Mouse (Mus musculus): ENCODE measurements around the gene Spats2l. TPM values are rescaled to one million over a fixed set of nuclear protein-coding genes. Genes with fewer than 3 reads are reported as not detected.
A peak's percentile ranks its signal among the peaks of the same experiment; 100 is the strongest.

The Spats2l gene
- polyA plus RNA-seq, 1 experiment from 2014 or later = 64.0 TPM

GRCm38 (mm10) chr1:57833145-57833544 is 59.2 kb downstream of the Spats2l start:
- WGBS = 100% methylated on average over 2 of the region's 2 CpGs
- Histone ChIP-seq H3K36me3 (no peaks in the 10 kb centered on the region), H3K4me1 (replicated peaks) (peaks cover 4% of the 10 kb centered on the region), H3K4me3 (replicated peaks) (no peak overlapping the region), H3K27ac (no peak overlapping the region), H3K4me2 (replicated peaks) (no peak overlapping the region), H3K27me3 (no peaks in the 10 kb centered on the region), H3K9me3 (no peaks in the 10 kb centered on the region), H3K9ac (replicated peaks) (no peak overlapping the region)
- no peak for ATAC-seq

GRCm38 (mm10) chr1:57835128-57835527 is 61.2 kb downstream of the Spats2l start:
- 68% methylated on average over 7 of the region's 7 CpGs for WGBS
- H3K27me3 ChIP-seq = no peaks in the 10 kb centered on the region
- no peaks in the 10 kb centered on the region for H3K9me3 ChIP-seq
- H3K4me1 ChIP-seq (replicated peaks) = peaks cover 4% of the 10 kb centered on the region
- H3K9ac ChIP-seq (replicated peaks) = no peak overlapping the region
- no peak overlapping the region for H3K4me2 ChIP-seq (replicated peaks)
- H3K36me3 ChIP-seq = no peaks in the 10 kb centered on the region
- H3K27ac ChIP-seq = no peak overlapping the region
- no peak for ATAC-seq
- H3K4me3 ChIP-seq (replicated peaks) = no peak overlapping the region

GRCm38 (mm10) chr1:57836686-57837317 is 62.8 kb downstream of the Spats2l start:
- no peak for ATAC-seq
- 74% methylated on average over 5 of the region's 5 CpGs for WGBS

GRCm38 (mm10) chr1:57839863-57840262 is 65.9 kb downstream of the Spats2l start:
- ATAC-seq = no peak
- H3K27ac ChIP-seq = no peak overlapping the region
- H3K9ac ChIP-seq (replicated peaks) = no peak overlapping the region
- no peaks in the 10 kb centered on the region for H3K9me3 ChIP-seq
- no peaks in the 10 kb centered on the region; the same call in 1 of the 2 replicates for H3K4me1 ChIP-seq (replicated peaks)
- no peak overlapping the region for H3K4me3 ChIP-seq (replicated peaks)
- H3K4me2 ChIP-seq (replicated peaks) = no peak overlapping the region
- no peaks in the 10 kb centered on the region for H3K27me3 ChIP-seq
- no peaks in the 10 kb centered on the region for H3K36me3 ChIP-seq
- 91% methylated on average over 6 of the region's 6 CpGs for WGBS

More at GRCm38 (mm10) chr1:57836686-57837317, 62.8 kb downstream of the Spats2l start:
- Histone ChIP-seq H3K9ac (replicated peaks) (no peak overlapping the region), H3K27me3 (no peaks in the 10 kb centered on the region), H3K9me3 (no peaks in the 10 kb centered on the region), H3K27ac (no peak overlapping the region), H3K4me3 (replicated peaks) (no peak overlapping the region), H3K36me3 (no peaks in the 10 kb centered on the region), H3K4me2 (replicated peaks) (no peak overlapping the region), H3K4me1 (replicated peaks) (peaks cover 4% of the 10 kb centered on the region)

GRCm38 (mm10) chr1:57845054-57845722 is 71.2 kb downstream of the Spats2l start:
- no peaks in the 10 kb centered on the region for H3K36me3 ChIP-seq
- no peaks in the 10 kb centered on the region for H3K9me3 ChIP-seq
- no peak overlapping the region for H3K9ac ChIP-seq (replicated peaks)
- H3K4me2 ChIP-seq (replicated peaks) = no peak overlapping the region
- no peaks in the 10 kb centered on the region for H3K27me3 ChIP-seq
- H3K4me3 ChIP-seq (replicated peaks) = no peak overlapping the region
- peaks cover 44% of the 10 kb centered on the region for H3K4me1 ChIP-seq (replicated peaks)
- WGBS = 89% methylated on average over 9 of the region's 9 CpGs
- no peak for ATAC-seq
- H3K27ac ChIP-seq = no peak overlapping the region

- Histone ChIP-seq H3K27me3 (no peaks in the 10 kb centered on the region), H3K36me3 (no peaks in the 10 kb centered on the region), H3K9me3 (no peaks in the 10 kb centered on the region), H3K4me1 (replicated peaks) (peaks cover 53% of the 10 kb centered on the region), H3K4me3 (replicated peaks) (no peak overlapping the region), H3K27ac (peak overlapping the region; percentile 75), H3K4me2 (replicated peaks) (0 out of 2 replicates have a peak overlapping the region, but pooled peaks have one; percentile 10), H3K9ac (replicated peaks) (no peak overlapping the region)
- 11% methylated on average over 15 of the region's 15 CpGs for WGBS
- peak; percentile 93 for ATAC-seq
Measured at GRCm38 (mm10) chr1:57846856-57847698, 73.1 kb downstream of the Spats2l start.

GRCm38 (mm10) chr1:57849087-57849486 is 75.1 kb downstream of the Spats2l start:
- 87% methylated on average over 4 of the region's 4 CpGs for WGBS
- Histone ChIP-seq H3K27me3 (no peaks in the 10 kb centered on the region), H3K36me3 (no peaks in the 10 kb centered on the region), H3K4me3 (replicated peaks) (no peak overlapping the region), H3K4me1 (replicated peaks) (peaks cover 53% of the 10 kb centered on the region), H3K9ac (replicated peaks) (no peak overlapping the region), H3K27ac (no peak overlapping the region), H3K9me3 (no peaks in the 10 kb centered on the region), H3K4me2 (replicated peaks) (no peak overlapping the region)
- ATAC-seq = no peak

GRCm38 (mm10) chr1:57849916-57850315 is 76.0 kb downstream of the Spats2l start:
- Histone ChIP-seq H3K4me1 (replicated peaks) (peaks cover 53% of the 10 kb centered on the region), H3K36me3 (no peaks in the 10 kb centered on the region), H3K27ac (no peak overlapping the region), H3K4me2 (replicated peaks) (no peak overlapping the region), H3K9me3 (no peaks in the 10 kb centered on the region), H3K4me3 (replicated peaks) (no peak overlapping the region), H3K9ac (replicated peaks) (no peak overlapping the region), H3K27me3 (no peaks in the 10 kb centered on the region)
- WGBS = 45% methylated on average over 3 of the region's 3 CpGs
- no peak for ATAC-seq

- H3K4me2 ChIP-seq (replicated peaks) = no peak overlapping the region
- H3K4me1 ChIP-seq (replicated peaks) = peaks cover 41% of the 10 kb centered on the region
- no peaks in the 10 kb centered on the region for H3K9me3 ChIP-seq
- no peak overlapping the region for H3K27ac ChIP-seq
- 97% methylated on average over 6 of the region's 6 CpGs for WGBS
- H3K9ac ChIP-seq (replicated peaks) = no peak overlapping the region
- no peak for ATAC-seq
- H3K36me3 ChIP-seq = 0 out of 2 replicates have a peak, but pooled peaks cover 3% of the 10 kb centered on the region
- H3K27me3 ChIP-seq = no peaks in the 10 kb centered on the region
- no peak overlapping the region for H3K4me3 ChIP-seq (replicated peaks)
Measured at GRCm38 (mm10) chr1:57851871-57852270, 77.9 kb downstream of the Spats2l start.

GRCm38 (mm10) chr1:57852562-57853271 is 78.8 kb downstream of the Spats2l start:
- 0 out of 2 replicates have a peak, but pooled peaks cover 4% of the 10 kb centered on the region for H3K36me3 ChIP-seq
- H3K27ac ChIP-seq = no peak overlapping the region
- no peaks in the 10 kb centered on the region for H3K27me3 ChIP-seq
- 93% methylated on average over 12 of the region's 12 CpGs for WGBS
- no peak overlapping the region for H3K4me2 ChIP-seq (replicated peaks)
- H3K9me3 ChIP-seq = no peaks in the 10 kb centered on the region
- no peak overlapping the region for H3K9ac ChIP-seq (replicated peaks)
- ATAC-seq = no peak
- peaks cover 34% of the 10 kb centered on the region for H3K4me1 ChIP-seq (replicated peaks)
- H3K4me3 ChIP-seq (replicated peaks) = no peak overlapping the region

GRCm38 (mm10) chr1:57857799-57858198 is 83.8 kb downstream of the Spats2l start:
- no peaks in the 10 kb centered on the region for H3K9me3 ChIP-seq
- H3K4me2 ChIP-seq (replicated peaks) = no peak overlapping the region
- no peaks in the 10 kb centered on the region for H3K27me3 ChIP-seq
- ATAC-seq = peak; percentile 34; the same call in 1 of the 2 replicates
- H3K27ac ChIP-seq = peak overlapping the region; percentile 41
- no peak overlapping the region for H3K9ac ChIP-seq (replicated peaks)
- 0 out of 2 replicates have a peak, but pooled peaks cover 4% of the 10 kb centered on the region for H3K36me3 ChIP-seq
- no peak overlapping the region for H3K4me3 ChIP-seq (replicated peaks)
- peaks cover 26% of the 10 kb centered on the region for H3K4me1 ChIP-seq (replicated peaks)
- 28% methylated on average over 5 of the region's 5 CpGs for WGBS

Measured in midbrain, embryonic 13.5 days (tissue).